Mouse (Mus musculus) ES-CJ7 (cell line): ENCODE results near the gene Car14.
"Not testable (repeated sequence)": the region's sequence is repeated elsewhere in the genome, so short reads cannot be mapped to it uniquely, and the experiment has no call there.

Source experiments
- DNase-seq: peaks from one replicate; pipeline ENCODE4 v3.0.0; 2011; ENCODE audit warnings: low read depth, low spot score

Gene Car14

DNA sequence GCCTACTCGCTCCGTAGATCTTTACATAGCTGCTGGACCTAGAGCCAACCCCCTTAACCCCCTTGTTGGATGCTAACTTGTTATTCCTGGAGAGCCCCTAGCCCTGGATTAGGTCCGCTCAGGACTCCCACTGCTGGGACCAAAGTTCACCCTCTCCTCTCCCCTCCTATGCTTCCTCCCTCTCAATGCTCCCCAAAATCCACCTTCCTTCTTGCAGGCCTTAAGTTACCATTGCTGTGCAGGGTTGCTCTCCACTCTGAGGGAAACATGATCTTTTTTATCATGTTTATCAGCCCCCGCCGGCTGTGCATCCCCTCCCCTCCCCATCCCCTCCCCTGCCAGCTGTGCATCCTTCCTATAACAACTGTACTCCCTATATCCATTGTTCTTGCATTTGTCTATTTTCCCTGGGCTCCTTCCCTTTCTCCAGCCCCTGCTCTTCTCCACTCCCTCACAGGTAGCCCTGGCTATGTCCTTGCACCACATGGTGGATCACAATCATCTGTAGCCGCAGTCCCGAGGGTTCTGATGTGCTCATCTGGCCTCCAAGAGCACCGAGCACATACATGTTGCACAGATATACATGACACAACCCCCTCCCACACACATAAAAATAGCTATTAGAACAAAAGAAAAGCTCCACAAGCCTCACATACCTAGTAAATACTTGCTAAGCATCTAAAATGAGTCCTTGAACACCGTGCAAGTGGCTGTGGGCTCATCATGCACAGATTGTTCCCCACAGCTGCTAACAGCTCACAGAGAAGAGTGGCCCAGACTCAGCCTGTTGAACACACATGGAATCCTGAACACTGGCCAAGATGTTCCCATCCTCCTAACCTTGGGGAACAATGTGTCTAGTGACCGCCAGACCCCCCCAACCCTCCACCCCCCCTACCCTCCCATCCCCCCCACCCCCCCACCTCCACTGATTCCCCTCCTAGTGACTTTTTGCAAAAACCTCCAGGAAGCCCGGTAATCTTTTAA lies 12.1 kb downstream of the Car14 start:
- DNase-seq: no peak

DNA sequence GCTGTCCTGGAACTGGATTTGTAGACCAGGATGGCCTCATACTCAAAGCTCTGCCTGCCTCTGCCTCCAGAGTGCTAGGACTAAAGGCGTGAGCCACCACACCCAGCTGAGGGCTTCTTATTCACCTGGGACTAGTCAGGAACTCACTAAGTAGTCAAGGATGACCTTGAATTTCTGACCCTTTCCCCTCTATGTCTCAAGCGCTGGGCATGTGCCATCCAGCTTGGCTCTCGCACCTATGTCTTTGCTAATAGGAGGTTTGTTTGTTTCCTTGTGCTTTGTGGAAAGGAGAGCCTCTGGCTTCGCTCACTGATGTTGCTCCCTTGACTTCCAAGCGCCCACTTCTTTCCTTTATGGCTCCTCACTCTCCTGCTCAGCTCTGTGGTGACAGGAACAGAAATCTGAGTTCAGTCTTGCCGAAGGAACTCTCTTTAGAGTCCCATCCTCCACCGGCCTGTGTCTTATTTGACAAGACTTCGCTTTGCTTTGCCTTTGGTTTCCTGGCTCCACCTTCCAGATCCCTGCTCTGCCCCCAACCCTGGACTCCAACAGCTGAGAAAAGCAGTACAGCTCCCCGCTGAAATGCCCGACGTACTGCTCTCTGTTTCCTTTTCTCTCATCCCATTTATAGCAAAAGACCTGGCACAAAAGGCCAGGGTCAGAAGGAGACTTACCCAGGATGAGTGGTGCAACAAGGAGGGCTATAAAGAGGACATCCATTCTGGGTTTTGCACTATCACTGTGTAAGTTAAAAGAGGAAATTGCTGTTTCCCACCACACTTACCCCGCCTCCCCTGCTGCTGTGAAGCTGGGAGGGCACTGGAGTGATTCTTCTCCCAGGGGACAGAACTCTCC lies 13.1 kb downstream of the Car14 start, which contains the start of gene BC028528:
Gene BC028528, minus strand, starts transcription at position 795 of the 855 bp plus-strand sequence.
- peak; percentile 87 for DNase-seq

DNA sequence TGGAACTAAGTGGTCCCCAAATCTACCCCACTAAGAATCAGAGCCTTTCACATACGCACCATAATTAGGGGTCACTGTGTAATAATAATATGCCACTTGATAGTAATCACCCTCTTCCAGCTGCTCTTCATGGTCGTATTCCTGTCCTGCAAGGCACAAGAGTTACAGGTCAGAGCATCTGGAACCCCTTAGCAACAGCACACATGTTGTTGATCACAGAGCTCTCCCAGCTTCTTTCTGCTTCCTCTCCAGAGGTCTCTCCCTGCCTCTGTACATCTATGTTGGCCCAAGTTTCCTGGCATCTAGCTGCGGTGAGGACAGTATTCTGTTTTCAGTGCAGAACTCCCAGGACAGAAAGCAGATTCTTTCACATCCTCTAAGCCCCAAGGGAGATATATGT lies 14.8 kb downstream of the Car14 start:
- no peak for DNase-seq

DNA sequence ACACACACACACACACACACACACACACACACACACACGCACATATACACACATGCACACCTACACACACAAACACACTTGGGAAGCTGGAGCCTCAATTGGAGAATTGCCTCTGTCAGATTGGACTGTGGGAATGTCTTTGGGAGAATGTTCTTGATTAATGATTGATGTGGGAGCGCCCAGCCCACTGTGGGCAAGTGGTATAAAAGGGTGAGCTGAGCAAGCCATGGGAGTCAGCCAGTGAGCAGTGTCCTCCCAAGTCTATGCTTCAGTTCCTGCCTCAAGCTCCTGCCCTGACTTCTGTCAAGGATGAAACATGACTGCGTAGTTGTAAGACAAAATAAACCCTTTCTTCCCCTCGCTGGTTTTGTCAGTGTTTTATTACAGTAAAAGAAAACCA lies 16.9 kb downstream of the Car14 start:
- DNase-seq: no peak

DNA sequence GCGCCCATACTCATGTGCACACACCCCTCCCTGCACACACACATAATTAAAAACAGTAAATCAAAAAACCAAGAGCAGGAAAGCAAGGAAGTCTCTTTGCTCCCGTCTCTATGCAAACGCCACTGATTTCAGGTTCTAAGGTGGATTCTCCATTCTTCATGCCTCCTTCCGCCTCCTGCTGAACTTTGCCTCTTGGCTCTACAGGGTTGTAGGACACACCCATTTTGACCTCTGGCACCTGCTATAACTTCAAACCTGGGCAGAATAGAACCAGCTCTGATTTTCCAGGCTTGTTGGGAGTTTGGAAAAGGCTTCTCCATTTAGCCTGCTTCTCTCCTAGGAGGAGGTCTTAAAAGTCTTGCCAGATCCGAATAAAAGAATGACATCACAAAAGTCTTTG lies 20.1 kb downstream of the Car14 start:
- no peak for DNase-seq

DNA sequence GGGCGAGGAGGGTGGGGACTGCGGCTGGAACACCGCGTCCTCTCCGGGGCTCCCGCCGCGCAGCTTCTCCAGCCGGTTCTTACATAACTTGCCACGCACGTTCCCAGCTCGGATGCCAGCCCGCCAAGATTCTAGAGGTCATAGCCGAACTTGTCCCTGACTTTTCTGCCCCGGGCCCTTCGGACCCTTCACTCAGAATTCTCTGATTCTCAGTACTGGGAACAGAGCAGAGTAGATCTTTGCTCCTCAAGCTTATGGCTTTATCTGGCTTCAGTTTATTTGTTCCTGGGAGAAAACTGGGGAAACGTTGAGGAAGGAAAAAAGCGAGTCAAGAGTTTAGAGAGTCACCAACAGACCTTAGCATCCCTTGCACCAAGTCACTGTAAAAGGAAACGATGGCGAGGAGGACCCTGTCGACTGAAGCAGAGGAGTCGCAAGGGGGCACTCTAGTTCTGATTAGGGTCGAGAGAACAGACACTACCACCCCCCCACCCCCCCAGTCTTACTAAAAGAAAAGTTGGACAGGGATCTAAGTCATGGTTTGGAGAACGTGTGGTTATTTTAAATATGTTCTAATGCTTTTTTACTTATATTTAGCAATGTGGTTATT lies 21.6 kb downstream of the Car14 start:
- DNase-seq: peak; percentile 73

DNA sequence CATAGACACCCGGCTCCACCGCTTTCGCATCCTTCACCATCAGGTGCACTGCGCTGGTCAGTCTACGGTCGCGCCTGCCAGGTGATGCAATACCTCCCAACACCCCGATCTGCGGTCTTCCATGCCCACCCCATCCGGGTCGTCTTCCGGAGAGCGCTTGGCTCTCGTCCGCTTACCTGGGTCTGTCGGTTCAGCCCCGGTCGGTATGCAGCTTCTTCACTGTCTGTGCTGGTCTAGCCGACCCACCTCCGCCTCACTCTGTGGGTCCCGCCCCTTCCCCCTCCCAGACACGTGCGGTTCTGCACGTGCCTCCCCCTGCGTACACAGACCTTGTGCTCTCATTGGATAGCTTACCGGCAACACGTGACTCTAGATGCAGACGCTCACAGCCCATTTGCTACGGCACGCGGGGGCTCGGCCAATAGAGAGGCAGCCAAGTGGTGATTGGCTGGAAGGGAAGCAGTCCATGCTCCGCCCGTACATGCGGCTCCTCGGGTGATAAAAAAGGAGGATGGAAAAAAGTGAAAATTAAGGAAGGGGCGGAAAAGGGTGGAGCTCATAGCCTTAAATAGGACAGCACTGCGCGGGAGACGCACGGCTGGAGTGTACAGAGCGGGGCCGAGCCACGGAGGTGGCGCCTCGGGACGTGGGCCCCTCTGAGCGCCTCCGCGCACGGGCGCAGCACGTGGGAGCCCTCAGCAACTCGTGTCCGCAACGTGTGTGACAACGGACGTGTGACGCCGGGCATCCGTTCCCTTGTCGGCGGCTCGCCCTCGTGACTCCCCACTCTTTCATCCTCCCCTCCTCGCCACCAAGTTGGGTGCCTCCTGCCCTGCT lies 22.3 kb downstream of the Car14 start, which contains the start of gene Ciart:
Gene Ciart, minus strand, starts transcription at position 273 of the 837 bp plus-strand sequence.
- peak; percentile 100 for DNase-seq

DNA sequence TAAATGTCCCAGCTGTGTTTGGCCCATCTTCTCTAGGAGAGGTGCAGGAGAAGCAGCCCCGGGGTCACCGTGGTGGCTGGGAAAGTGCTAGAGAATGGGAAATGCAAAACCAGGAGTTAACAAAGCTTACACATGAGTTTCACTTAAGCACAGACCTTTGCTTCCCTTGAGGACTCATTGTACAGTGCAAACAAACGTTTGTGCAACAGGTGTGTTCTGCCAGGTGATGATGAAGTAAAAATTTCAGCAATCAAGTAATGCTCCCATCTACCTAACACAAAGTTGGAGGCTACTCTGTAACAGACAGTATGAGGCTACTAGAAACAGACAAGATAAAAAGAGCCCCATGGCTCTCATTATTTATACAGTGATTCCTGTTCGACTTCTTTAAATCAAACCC lies 25.4 kb downstream of the Car14 start:
- DNase-seq: no peak

DNA sequence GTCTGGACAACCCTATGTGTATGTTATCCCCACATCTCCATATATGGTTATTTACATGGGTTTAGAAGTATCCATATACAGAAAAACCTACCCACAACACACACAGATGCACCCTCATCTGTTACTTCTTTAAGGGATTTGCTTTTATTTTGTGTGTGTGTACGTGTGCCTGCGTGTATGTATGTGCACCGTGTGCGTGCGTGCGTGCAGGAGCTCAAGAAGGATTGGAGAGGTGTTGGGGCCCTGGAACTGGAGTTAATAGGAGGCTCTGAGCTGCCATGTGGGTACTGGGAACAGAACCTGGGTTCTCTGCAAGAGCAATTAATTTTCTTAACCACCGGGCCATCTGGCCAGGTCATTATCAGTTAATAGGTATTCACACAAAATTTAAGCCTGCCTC lies 32.4 kb downstream of the Car14 start:
- no peak for DNase-seq

DNA sequence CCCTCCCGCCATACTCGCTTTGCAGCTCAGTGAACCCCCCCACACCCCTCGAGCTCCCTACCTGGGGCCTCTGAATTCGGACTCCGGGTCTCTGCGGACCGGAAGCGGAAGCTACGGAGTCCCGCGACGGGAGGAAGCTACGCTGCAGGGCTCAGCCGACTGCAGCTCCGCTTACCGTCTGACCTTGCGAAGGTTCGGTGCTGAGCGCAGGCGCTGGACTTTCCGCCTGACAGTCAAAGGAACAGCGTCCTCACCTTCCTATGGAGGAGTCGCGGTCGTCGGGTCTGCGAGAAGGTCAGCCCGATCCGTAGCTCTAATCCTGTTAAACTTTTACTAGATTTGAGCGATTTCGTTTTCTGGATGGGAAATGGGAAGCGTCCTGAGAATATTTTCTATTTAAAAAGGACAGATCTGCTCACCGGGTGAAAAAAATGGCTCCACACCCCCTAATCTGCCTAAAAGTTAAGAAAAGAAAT lies 33.1 kb downstream of the Car14 start, which contains the start of gene Mrps21:
Gene Mrps21, minus strand, starts transcription at position 128 of the 476 bp plus-strand sequence.
- peak; percentile 93 for DNase-seq

DNA sequence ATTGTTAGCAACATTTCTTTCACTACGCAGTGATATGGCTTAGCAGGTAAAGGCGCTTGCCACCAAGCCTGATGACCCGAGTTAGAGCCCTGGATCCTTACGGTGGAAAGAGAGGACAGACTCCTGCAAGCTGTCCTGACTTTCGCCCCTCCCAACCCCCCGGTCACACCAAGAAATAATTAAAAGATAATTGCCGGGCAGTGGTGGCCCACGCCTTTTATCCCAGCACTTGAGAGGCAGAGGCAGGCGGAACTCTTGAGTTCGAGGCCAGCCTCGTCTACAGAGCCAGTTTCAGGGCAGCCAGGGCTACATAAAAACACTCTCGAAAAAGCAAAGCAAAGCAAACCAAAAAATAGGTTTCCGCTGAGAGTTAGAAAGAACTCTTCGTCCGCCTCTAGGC lies 33.5 kb downstream of the Car14 start:
- DNase-seq: no peak

DNA sequence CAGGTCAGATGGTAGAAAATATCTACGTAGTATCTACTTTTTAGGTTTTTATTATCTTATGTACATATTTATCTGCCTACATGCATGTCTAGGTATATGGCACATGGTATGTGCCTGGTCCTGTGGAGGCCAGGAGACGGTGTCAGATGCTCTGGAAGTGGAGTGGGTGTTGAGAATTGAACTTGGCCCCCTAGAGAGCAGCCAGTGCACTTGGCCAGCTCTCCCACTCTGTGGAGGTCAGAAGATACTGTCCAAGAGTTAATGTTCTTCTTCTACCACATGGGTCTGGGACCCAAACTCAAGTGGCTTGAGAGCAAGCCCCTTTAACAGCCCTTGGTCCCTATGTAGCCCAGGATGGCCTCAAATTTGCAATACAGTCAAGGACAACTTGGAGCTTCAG lies 37.1 kb downstream of the Car14 start:
- no peak for DNase-seq

DNA sequence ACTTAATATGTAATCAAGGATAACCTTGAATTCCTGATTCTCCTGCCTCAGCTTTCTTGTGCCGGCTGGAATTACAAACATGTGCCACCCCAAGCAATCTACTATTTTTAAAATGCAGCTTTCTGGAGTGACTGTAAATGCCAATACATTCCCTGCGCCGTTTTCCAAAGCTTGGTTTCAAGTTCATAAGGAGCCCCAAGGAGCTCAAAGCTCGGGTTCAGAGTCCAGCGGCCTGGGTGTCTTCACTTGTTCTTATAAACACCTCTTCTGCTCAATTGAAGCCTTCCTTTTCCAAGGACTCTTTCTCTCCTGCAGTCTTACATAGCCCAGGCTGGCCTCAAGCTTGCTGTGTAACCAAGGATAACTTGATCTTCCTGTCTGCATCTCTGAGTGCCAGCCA lies 38.4 kb downstream of the Car14 start:
- no peak for DNase-seq

DNA sequence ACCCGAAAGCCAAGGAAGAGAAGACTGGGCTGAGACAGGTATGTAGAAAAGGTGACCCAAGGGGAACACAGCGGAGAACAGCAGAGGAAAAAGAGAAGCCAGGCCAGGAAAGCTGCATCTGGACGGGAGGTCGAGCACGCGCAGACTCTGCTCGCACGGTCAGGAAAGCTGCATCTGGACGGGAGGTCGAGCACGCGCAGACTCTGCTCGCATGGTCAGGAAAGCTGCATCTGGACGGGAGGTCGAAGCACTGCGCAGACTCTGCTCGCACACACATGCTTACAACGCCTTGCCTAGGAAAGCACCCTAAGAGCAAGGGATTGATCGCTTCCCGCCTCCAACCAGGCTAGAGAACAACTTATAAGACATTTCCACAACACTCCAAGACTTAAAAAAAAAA lies 38.9 kb downstream of the Car14 start:
- peak; percentile 45 for DNase-seq

DNA sequence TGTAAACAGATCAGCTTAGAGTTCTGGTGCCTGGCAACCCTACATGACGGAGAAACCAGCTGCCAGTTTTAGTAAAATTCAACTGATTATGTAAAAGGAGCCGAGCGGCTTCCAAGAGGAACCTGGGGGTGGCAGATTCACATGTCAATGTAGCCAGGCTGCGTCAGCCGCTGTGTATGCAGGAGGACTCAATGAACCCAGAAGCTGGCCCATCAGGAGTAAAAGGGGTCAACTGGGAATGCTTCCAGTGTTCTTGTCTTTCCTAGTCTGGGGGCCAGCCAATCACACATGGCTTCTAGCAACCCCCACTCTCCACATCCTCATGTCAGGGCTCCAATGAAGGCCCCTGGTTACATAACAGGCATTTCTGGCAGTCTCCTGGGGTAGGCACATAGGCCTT lies 39.4 kb downstream of the Car14 start:
- DNase-seq: no peak

DNA sequence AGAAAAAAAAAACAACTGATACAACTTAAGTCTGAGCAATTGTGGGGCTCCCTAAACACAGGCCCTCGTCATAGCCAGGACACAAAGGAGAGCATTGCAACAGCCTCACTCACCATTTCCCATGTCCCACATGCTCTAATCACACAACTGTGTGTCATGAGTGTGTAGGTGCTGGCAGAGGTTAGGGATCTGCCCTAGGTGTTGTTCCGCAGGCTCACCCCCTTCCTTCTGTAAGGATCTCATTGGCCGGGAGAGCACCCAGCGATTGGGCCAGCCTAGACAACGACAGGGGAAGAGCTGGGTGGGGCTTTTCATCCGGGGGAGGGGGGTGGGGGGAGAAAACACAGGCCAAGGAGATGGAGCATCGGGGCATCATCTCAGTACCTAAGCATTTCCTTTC lies 40.9 kb downstream of the Car14 start:
- no peak for DNase-seq

DNA sequence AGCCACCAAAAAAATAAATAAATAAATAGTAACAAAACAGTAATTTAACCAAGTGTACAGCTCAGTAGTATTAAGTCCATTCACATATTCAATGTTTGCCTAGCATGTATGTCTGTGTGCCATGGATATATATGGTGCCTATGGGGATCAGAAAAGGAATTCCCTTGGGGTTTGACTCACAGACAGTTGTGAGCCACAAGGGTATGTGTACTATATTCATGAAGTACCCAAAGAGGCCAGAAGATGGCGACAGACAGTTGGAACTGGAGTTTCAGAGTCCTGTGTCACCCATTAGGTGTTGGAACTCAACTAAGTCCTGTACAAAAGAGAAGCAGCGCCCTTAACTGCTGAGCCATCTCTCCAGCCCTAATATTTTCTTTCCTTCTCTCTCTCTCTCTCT lies 42.7 kb downstream of the Car14 start:
- DNase-seq: peak; percentile 92

DNA sequence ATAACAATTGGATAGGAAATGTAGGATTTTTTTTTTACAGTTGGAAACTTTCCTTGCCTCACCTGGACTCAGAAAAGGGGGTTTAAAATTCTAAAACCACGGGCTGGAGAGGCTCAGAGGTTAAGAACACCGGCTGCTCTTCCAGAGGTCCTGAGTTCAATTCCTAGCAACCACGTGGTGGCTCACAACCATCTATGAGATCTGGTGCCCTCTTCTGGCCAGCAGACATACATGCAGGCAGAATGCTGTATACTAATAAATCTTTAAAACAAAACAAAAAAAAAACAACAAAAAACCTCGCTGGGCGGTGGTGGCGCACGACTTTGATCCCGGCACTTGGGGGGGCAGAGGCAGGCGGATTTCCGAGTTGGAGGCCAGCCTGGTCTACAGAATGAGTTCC lies 43.3 kb downstream of the Car14 start:
- peak; percentile 58 for DNase-seq

DNA sequence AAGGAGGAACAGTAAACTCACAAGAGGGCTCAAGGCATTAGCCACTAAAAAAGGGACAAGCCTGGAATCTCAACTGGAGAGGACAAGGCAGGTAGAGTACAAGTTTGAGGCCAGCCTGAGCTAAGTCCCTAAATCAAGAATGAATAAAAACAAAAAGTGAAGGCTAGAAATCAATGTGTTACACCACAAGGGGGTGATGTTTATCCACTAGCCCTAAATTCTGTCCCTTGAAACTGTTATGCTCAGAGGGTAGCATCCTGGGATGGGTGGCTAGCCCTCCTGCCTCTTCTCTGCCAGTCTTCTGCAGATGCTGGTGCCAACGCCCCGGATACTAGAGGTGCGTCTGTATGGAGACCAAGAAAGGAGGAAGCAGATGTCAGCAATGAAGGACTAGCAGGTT lies 44.2 kb downstream of the Car14 start:
- peak; percentile 46 for DNase-seq

DNA sequence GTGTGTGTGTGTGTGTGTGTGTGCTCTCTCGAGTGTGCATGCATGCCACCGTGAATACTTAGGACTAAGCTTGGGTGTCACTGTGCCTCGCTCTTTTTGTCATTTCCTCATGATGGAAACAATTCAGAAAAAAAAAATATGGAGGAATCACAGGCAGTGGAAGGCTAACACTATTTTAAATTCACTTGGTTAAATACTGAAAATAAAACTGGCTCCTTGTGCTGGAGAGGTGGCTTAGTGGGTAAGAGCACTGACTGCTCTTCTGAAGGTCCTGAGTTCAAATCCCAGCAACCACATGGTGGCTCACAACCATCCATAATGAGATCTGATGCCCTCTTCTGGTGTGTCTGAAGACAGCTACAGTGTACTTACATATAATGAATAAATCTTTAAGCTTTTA lies 46.2 kb downstream of the Car14 start:
- not testable (repeated sequence) for DNase-seq

DNA sequence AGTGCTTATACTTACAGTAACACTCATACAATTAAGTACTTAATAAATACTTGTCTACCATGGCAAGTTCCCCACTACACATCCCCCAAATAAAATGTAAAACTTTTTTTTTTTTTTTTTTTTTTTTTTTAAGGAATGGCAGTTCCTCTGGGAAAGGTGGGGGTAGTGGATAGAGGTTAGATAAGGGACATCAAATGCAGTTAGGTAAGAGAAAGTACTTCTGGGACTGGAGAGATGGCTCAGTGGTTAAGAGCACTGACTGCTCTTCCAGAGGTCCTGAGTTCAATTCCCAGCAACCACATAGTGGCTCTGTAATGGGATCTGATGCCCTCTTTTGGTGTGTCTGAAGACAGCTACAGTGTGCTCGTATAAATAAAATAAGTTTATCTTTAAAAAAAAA lies 47.4 kb downstream of the Car14 start:
- not testable (repeated sequence) for DNase-seq
